Mouse (Mus musculus) myocyte (in vitro differentiated cells): ENCODE measurements around the gene Iars2. TPM values are rescaled to one million over a fixed set of nuclear protein-coding genes. Genes with fewer than 3 reads are reported as not detected.

Experiments
- H3K27me3 ChIP-seq: one replicate; pipeline ENCODE4 v1.6.1; 2011; ENCODE audit not compliant: control insufficient read depth, insufficient read depth, insufficient read length
- H3K36me3 ChIP-seq: one replicate; pipeline ENCODE4 v1.6.1; 2011; ENCODE audit not compliant: control insufficient read depth, insufficient read depth
- H3K4me2 ChIP-seq: one replicate; pipeline ENCODE4 v1.6.1; 2011; ENCODE audit warnings: low read depth, control low read depth
- H3K4me3 ChIP-seq: one replicate; pipeline ENCODE4 v1.5.1; 2011; ENCODE audit warnings: mild to moderate bottlenecking, control low read depth, moderate library complexity
- H3K79me2 ChIP-seq: one replicate; pipeline ENCODE4 v1.6.1; 2011; ENCODE audit not compliant: control insufficient read depth, insufficient read depth
- H3ac ChIP-seq: one replicate; pipeline ENCODE4 v1.6.1; 2011; ENCODE audit not compliant: control insufficient read depth, insufficient read length
- CEBPB ChIP-seq: IDR thresholded peaks from 2 replicates; pipeline ENCODE4 v1.6.1; 2011; ENCODE audit warnings: mild to moderate bottlenecking, moderate library complexity; ENCODE audit not compliant: poor library complexity, insufficient read depth, severe bottlenecking
- E2F4 ChIP-seq: IDR thresholded peaks from one replicate; pipeline ENCODE4 v1.6.1; 2011; ENCODE audit warnings: mild to moderate bottlenecking, control low read depth, moderate library complexity; ENCODE audit not compliant: insufficient read depth
- MAX ChIP-seq: IDR thresholded peaks from one replicate; pipeline ENCODE4 v1.6.1; 2011; ENCODE audit warnings: low read depth, mild to moderate bottlenecking, control low read depth
- MYOD1 ChIP-seq, 3 experiments: IDR thresholded peaks; one replicate each; pipeline ENCODE4 v1.6.1; 2011; ENCODE audit warnings: control low read depth in 2 of 3, low read depth in 2 of 3, mild to moderate bottlenecking in 2 of 3, moderate library complexity in 1 of 3; ENCODE audit not compliant: insufficient read length in 2 of 3, control insufficient read depth in 1 of 3
- MYOG ChIP-seq, 3 experiments: IDR thresholded peaks; one replicate each; pipeline ENCODE4 v1.6.1; 2011; ENCODE audit warnings: control low read depth in 2 of 3, low read depth in 2 of 3, mild to moderate bottlenecking in 2 of 3; ENCODE audit not compliant: insufficient read length in 2 of 3, control insufficient read depth in 1 of 3, insufficient read depth in 1 of 3
- POLR2A ChIP-seq: IDR thresholded peaks from one replicate; pipeline ENCODE4 v1.6.1; 2011; ENCODE audit warnings: low read depth, mild to moderate bottlenecking, control low read depth, moderate library complexity; ENCODE audit not compliant: insufficient read length
- POLR2AphosphoS2 ChIP-seq: IDR thresholded peaks from one replicate; pipeline ENCODE4 v1.6.1; 2011; ENCODE audit warnings: low read depth, control low read depth; ENCODE audit not compliant: insufficient read length
- REST ChIP-seq: IDR thresholded peaks from one replicate; pipeline ENCODE4 v1.6.1; 2011; ENCODE audit warnings: mild to moderate bottlenecking, control low read depth, moderate library complexity; ENCODE audit not compliant: insufficient read depth, insufficient read length
- SRF ChIP-seq: IDR thresholded peaks from one replicate; pipeline ENCODE4 v1.6.1; 2011; ENCODE audit warnings: low read depth; ENCODE audit not compliant: control insufficient read depth, insufficient read length
- TCF12 ChIP-seq: IDR thresholded peaks from one replicate; pipeline ENCODE4 v1.6.1; 2011; ENCODE audit warnings: mild to moderate bottlenecking, control low read depth; ENCODE audit not compliant: poor library complexity, insufficient read depth, severe bottlenecking
- TCF3 ChIP-seq: IDR thresholded peaks from one replicate; pipeline ENCODE4 v1.6.1; 2011; ENCODE audit warnings: low read depth, control low read depth; ENCODE audit not compliant: insufficient read length
- USF1 ChIP-seq: IDR thresholded peaks from one replicate; pipeline ENCODE4 v1.6.1; 2011; ENCODE audit warnings: low read depth, mild to moderate bottlenecking, control low read depth, moderate library complexity
- polyA plus RNA-seq: library from polyadenylated mRNA; unstranded; fragments of >200 nt; fragmentation: generic; extraction: Trizol; gene quantifications from one replicate; pipeline ENCODE4 v1.2.1, GENCODE M21; 2012; ENCODE audit warnings: missing spikeins

The Iars2 gene
- polyA plus RNA-seq, 1 experiment = 16.2 TPM

GRCm38 (mm10) chr1:185255336-185255735 lies 73.9 kb downstream of the Iars2 start:
- peaks cover 21% of the 10 kb centered on the region for H3K36me3 ChIP-seq

GRCm38 (mm10) chr1:185253140-185253892 lies 75.9 kb downstream of the Iars2 start:
- H3K36me3 ChIP-seq = peaks cover 17% of the 10 kb centered on the region
- no peak overlapping the region for H3K4me2 ChIP-seq
- no peak for TF ChIP-seq MYOD1 (IDR thresholded peaks at IDR 0.05; ENCODE audit: control insufficient read depth in 1 of 3, insufficient read length in 2 of 3, low read depth in 2 of 3)
- TF ChIP-seq CEBPB = no peak
- TF ChIP-seq REST = no peak
- no peak for TF ChIP-seq MAX
- no peak for TF ChIP-seq MYOG (IDR thresholded peaks at IDR 0.05; ENCODE audit: control insufficient read depth in 1 of 3, insufficient read depth in 1 of 3, insufficient read length in 2 of 3, low read depth in 2 of 3)
- TF ChIP-seq TCF3 = no peak
- TF ChIP-seq E2F4 = no peak
- no peak for TF ChIP-seq SRF
- no peak for TF ChIP-seq TCF12
- no peak for TF ChIP-seq USF1
- no peak for TF ChIP-seq POLR2AphosphoS2
- no peak for TF ChIP-seq POLR2A
- no peak overlapping the region for H3ac ChIP-seq
- no peaks in the 10 kb centered on the region for H3K27me3 ChIP-seq
- H3K79me2 ChIP-seq = no peaks in the 10 kb centered on the region
- no peak overlapping the region for H3K4me3 ChIP-seq

More at GRCm38 (mm10) chr1:185255336-185255735, 73.9 kb downstream of the Iars2 start:
- H3ac ChIP-seq = no peak overlapping the region
- TF ChIP-seq E2F4 (no peak), MAX (no peak), SRF (no peak), USF1 (no peak), POLR2A (no peak), REST (no peak)
- no peak overlapping the region for H3K4me3 ChIP-seq
- no peaks in the 10 kb centered on the region for H3K27me3 ChIP-seq
- H3K79me2 ChIP-seq = no peaks in the 10 kb centered on the region
- H3K4me2 ChIP-seq = no peak overlapping the region

- Histone ChIP-seq H3K4me2 (no peak overlapping the region), H3ac (no peak overlapping the region), H3K27me3 (no peaks in the 10 kb centered on the region), H3K79me2 (no peaks in the 10 kb centered on the region), H3K36me3 (peaks cover 17% of the 10 kb centered on the region), H3K4me3 (no peak overlapping the region)
- TF ChIP-seq SRF = no peak
- TF ChIP-seq TCF3 = no peak
- no peak for TF ChIP-seq MYOG (IDR thresholded peaks at IDR 0.05; ENCODE audit: control insufficient read depth in 1 of 3, insufficient read depth in 1 of 3, insufficient read length in 2 of 3, low read depth in 2 of 3)
- TF ChIP-seq TCF12 = no peak
- no peak for TF ChIP-seq REST
- no peak for TF ChIP-seq MAX
- no peak for TF ChIP-seq CEBPB
- no peak for TF ChIP-seq MYOD1 (IDR thresholded peaks at IDR 0.05; ENCODE audit: control insufficient read depth in 1 of 3, insufficient read length in 2 of 3, low read depth in 2 of 3)
- no peak for TF ChIP-seq E2F4
- no peak for TF ChIP-seq USF1
- TF ChIP-seq POLR2AphosphoS2 = no peak
Observed at GRCm38 (mm10) chr1:185252351-185252750, 76.8 kb downstream of the Iars2 start.

- no peak overlapping the region for H3K4me2 ChIP-seq
- H3K4me3 ChIP-seq = no peak overlapping the region
- H3ac ChIP-seq = no peak overlapping the region
- no peaks in the 10 kb centered on the region for H3K79me2 ChIP-seq
- H3K27me3 ChIP-seq = no peaks in the 10 kb centered on the region
- peaks cover 11% of the 10 kb centered on the region for H3K36me3 ChIP-seq
- TF ChIP-seq REST (no peak), CEBPB (no peak), MYOG (IDR thresholded peaks at IDR 0.05; ENCODE audit: control insufficient read depth in 1 of 3, insufficient read depth in 1 of 3, insufficient read length in 2 of 3, low read depth in 2 of 3) (no peak), E2F4 (no peak), MAX (no peak), SRF (no peak), MYOD1 (IDR thresholded peaks at IDR 0.05; ENCODE audit: control insufficient read depth in 1 of 3, insufficient read length in 2 of 3, low read depth in 2 of 3) (no peak), POLR2AphosphoS2 (no peak), USF1 (no peak), POLR2A (no peak)
Observed at GRCm38 (mm10) chr1:185248728-185249127, 80.5 kb downstream of the Iars2 start.
